Mouse (Mus musculus) E14TG2a.4 (cell line): ENCODE data around the gene Ganab.

Source experiments
- H3K27me3 ChIP-seq: 2 replicates; pipeline ENCODE4 v1.6.1; 2014; ENCODE audit warnings: low read length, control low read depth; ENCODE audit not compliant: insufficient read depth
- H3K36me3 ChIP-seq: 2 replicates; pipeline ENCODE4 v1.6.1; 2014; ENCODE audit warnings: low read length, control low read depth; ENCODE audit not compliant: insufficient read depth
- H3K4me1 ChIP-seq: replicated peaks from 2 replicates; pipeline ENCODE4 v1.6.1; 2014; ENCODE audit warnings: low read depth, low read length, control low read depth
- H3K4me3 ChIP-seq: replicated peaks from 2 replicates; pipeline ENCODE4 v1.5.1; 2014; ENCODE audit warnings: mild to moderate bottlenecking, low read length
- H3K9me3 ChIP-seq: 2 replicates; pipeline ENCODE4 v1.6.1; 2014; ENCODE audit warnings: low read length, control low read depth
- CTCF ChIP-seq: conservative IDR thresholded peaks from 2 replicates; pipeline ENCODE4 v1.5.1; 2014; ENCODE audit warnings: low read length
- NANOG ChIP-seq: IDR thresholded peaks from 2 replicates; pipeline ENCODE4 v1.6.1; 2014; ENCODE audit warnings: borderline replicate concordance, low read length, mixed read lengths
- POU5F1 ChIP-seq: IDR thresholded peaks from 2 replicates; pipeline ENCODE4 v1.6.1; 2014; ENCODE audit warnings: low read length, borderline replicate concordance

Gene Ganab

GRCm38 (mm10) chr19:8920073-8920736 is 22.3 kb downstream of the Ganab start, which contains the start of gene B3gat3:
TSS of gene B3gat3 (plus strand) at chr19:8920374.
- no peak for TF ChIP-seq NANOG
- no peak for TF ChIP-seq CTCF
- no peak for TF ChIP-seq POU5F1
- Histone ChIP-seq H3K36me3 (peaks cover 37% of the 10 kb centered on the region), H3K4me1 (peaks cover 44% of the 10 kb centered on the region), H3K27me3 (no peaks in the 10 kb centered on the region), H3K4me3 (peak within 1 kb of the TSS; percentile 93), H3K9me3 (no peaks in the 10 kb centered on the region)

DNA sequence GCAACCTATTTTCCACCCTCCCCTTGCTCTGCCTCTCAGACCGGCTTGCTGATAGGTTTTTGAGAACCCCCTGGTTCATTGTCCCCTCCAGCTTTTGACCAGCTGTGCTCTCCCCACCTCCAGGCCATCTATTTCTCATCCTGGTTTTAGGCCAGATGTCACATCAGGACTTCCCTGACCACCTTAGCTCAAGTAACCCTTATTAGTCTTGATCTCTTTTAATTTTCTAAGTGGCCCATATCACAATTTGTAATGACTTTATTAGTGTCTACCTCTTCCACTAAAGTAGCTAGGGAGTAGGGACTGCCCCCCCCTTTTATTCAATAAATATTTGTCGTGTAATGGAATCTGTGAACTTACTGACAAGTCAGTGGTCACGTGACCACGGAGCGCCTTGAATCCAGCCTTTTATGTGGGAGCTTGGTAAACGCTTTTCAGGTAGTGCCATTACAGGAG is 23.0 kb downstream of the Ganab start:
- TF ChIP-seq POU5F1 (no peak), NANOG (no peak), CTCF (no peak)
- peaks cover 37% of the 10 kb centered on the region for H3K36me3 ChIP-seq
- H3K27me3 ChIP-seq = no peaks in the 10 kb centered on the region
- H3K4me3 ChIP-seq = peak overlapping the region; percentile 93
- H3K4me1 ChIP-seq = peaks cover 50% of the 10 kb centered on the region
- no peaks in the 10 kb centered on the region for H3K9me3 ChIP-seq

GRCm38 (mm10) chr19:8921741-8922140 is 23.9 kb downstream of the Ganab start:
- H3K4me3 ChIP-seq = no peak overlapping the region
- H3K27me3 ChIP-seq = no peaks in the 10 kb centered on the region
- H3K9me3 ChIP-seq = no peaks in the 10 kb centered on the region
- TF ChIP-seq NANOG (no peak), CTCF (no peak), POU5F1 (no peak)
- H3K4me1 ChIP-seq = peaks cover 52% of the 10 kb centered on the region
- peaks cover 36% of the 10 kb centered on the region for H3K36me3 ChIP-seq

- peaks cover 48% of the 10 kb centered on the region for H3K36me3 ChIP-seq
- H3K4me1 ChIP-seq = peaks cover 45% of the 10 kb centered on the region
- H3K4me3 ChIP-seq = no peak overlapping the region
- H3K9me3 ChIP-seq = no peaks in the 10 kb centered on the region
- TF ChIP-seq POU5F1 (no peak), CTCF (no peak), NANOG (no peak)
- peaks cover 18% of the 10 kb centered on the region for H3K27me3 ChIP-seq
Observed at GRCm38 (mm10) chr19:8926766-8927165, 28.9 kb downstream of the Ganab start.

- Histone ChIP-seq H3K36me3 (peaks cover 42% of the 10 kb centered on the region), H3K9me3 (no peaks in the 10 kb centered on the region), H3K4me3 (no peak overlapping the region), H3K4me1 (peaks cover 44% of the 10 kb centered on the region), H3K27me3 (peaks cover 18% of the 10 kb centered on the region)
- TF ChIP-seq NANOG = no peak
- TF ChIP-seq CTCF = no peak
- no peak for TF ChIP-seq POU5F1
Observed at GRCm38 (mm10) chr19:8927891-8928525, 30.1 kb downstream of the Ganab start.

DNA sequence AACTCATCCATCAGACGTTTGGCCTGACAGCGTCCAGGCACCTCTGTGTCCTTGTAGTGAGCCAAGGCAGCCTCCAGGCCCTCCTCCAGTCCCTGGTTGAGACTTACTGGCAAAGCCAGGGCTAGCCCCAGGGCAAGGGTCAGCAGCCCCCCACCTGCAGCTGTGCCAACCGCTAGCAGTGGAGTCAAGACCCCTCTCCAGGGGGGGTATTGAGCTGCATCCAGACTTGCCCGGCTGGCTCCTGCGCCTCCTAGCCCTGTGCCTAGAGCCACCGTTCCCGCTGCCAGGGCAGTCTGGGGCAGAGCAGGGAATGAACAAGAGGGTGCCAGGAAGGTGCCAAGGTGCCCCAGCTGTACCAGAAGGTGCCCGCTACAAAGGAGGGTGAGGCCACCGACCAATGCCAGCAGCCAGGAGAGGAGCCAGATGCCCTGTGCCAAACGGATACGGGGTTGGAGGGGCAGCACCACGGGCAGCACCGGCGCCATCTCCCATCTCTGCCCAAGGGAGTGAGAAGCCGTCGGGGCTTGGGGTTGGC is 30.9 kb downstream of the Ganab start:
- Histone ChIP-seq H3K4me3 (peak overlapping the region; percentile 91), H3K4me1 (peaks cover 44% of the 10 kb centered on the region), H3K9me3 (no peaks in the 10 kb centered on the region), H3K36me3 (peaks cover 43% of the 10 kb centered on the region), H3K27me3 (peaks cover 18% of the 10 kb centered on the region)
- TF ChIP-seq POU5F1 = no peak
- TF ChIP-seq CTCF = no peak
- TF ChIP-seq NANOG = no peak

- Histone ChIP-seq H3K4me1 (peaks cover 44% of the 10 kb centered on the region), H3K27me3 (peaks cover 18% of the 10 kb centered on the region), H3K36me3 (peaks cover 50% of the 10 kb centered on the region), H3K9me3 (no peaks in the 10 kb centered on the region), H3K4me3 (peak within 1 kb of the TSS; percentile 91)
- no peak for TF ChIP-seq NANOG
- no peak for TF ChIP-seq CTCF
Observed at GRCm38 (mm10) chr19:8929224-8930088, 31.6 kb downstream of the Ganab start, which contains the start of the genes Rom1 and Eml3. TSS of gene Rom1 (minus strand) at chr19:8929356. TSS of gene Eml3 (plus strand) at chr19:8929552.

- Histone ChIP-seq H3K36me3 (peaks cover 57% of the 10 kb centered on the region), H3K4me1 (peaks cover 44% of the 10 kb centered on the region), H3K4me3 (peak overlapping the region; percentile 91), H3K9me3 (no peaks in the 10 kb centered on the region), H3K27me3 (peaks cover 18% of the 10 kb centered on the region)
- TF ChIP-seq POU5F1 (no peak), CTCF (no peak), NANOG (no peak)
Observed at GRCm38 (mm10) chr19:8930117-8930516, 32.2 kb downstream of the Ganab start.
